Comparison of ENCODE assay signal across 8 mouse cellular contexts in genomic region chr10:75561071-75561654, GRCm38 (mm10). TPM values are rescaled to one million over a fixed set of nuclear protein-coding genes. Genes with fewer than 3 reads are reported as not detected.
DNase-seq lines count a peak whose midpoint lies in the region; ATAC-seq and TF ChIP-seq lines count a peak whose summit lies in the region.

Ggt1 (plus strand) TSS chr10:75561604.

- intact Hi-C loops in heart, postnatal 14 days (cut with DNase I): no loop called here

- no peak within 1 kb of the TSS for H3K27ac ChIP-seq in heart, embryonic 12.5 days (ENCODE audit: poor library complexity, severe bottlenecking)
- no peak within 1 kb of the TSS for H3K27ac ChIP-seq in ES-E14 (ENCODE audit: insufficient read depth, low read depth, low read length, poor library complexity, severe bottlenecking)
- H3K27ac ChIP-seq in forebrain, embryonic 16.5 days (ENCODE audit: low read length): peak within 1 kb of the TSS; percentile 79
- H3K27ac ChIP-seq in liver, embryonic 16.5 days (ENCODE audit: low read length): no peak within 1 kb of the TSS

- peaks cover 30% of the 10 kb centered on the region for H3K4me1 ChIP-seq in heart, embryonic 12.5 days (replicated peaks)
- peaks cover 14 to 31% of the 10 kb centered on the region in 2 experiments; a peak in 3 of 4 replicates for H3K4me1 ChIP-seq in ES-E14 (ENCODE audit: control insufficient read depth in 2 of 2, insufficient read depth in 2 of 2, low read length in 2 of 2, poor library complexity in 1 of 2)
- H3K4me1 ChIP-seq in forebrain, embryonic 16.5 days (replicated peaks; ENCODE audit: control insufficient read depth, insufficient read depth, low read length): peaks cover 37% of the 10 kb centered on the region
- H3K4me1 ChIP-seq in liver, embryonic 16.5 days (ENCODE audit: control insufficient read depth, low read depth, low read length): peaks cover 13% of the 10 kb centered on the region

- no peak for DNase-seq in heart, postnatal 14 days
- DNase-seq in ES-E14 (ENCODE audit: low read depth, low spot score): no peak
- no peak for DNase-seq in urinary bladder, postnatal 25 days (ENCODE audit: low spot score)
- DNase-seq in left cerebral cortex, adult 18-20 months (ENCODE audit: low spot score in 2 of 2): no peak
- no peak for DNase-seq in adrenal gland, adult (ENCODE audit: inconsistent age in 2 of 2, low spot score in 1 of 2)

- no peak within 1 kb of the TSS for H3K9ac ChIP-seq in heart, embryonic 12.5 days
- no peak within 1 kb of the TSS for H3K9ac ChIP-seq in ES-E14 (ENCODE audit: insufficient read depth, low read depth, low read length, poor library complexity, severe bottlenecking)
- H3K9ac ChIP-seq in forebrain, embryonic 16.5 days (replicated peaks; ENCODE audit: low read depth, low read length): peak within 1 kb of the TSS; percentile 83
- no peak within 1 kb of the TSS for H3K9ac ChIP-seq in liver, embryonic 16.5 days (ENCODE audit: low read depth, low read length)

- H3K36me3 ChIP-seq in heart, embryonic 12.5 days: no peaks in the 10 kb centered on the region
- no peaks in the 10 kb centered on the region for H3K36me3 ChIP-seq in ES-E14 (ENCODE audit: control insufficient read depth, insufficient read depth, low read length, poor library complexity, severe bottlenecking)
- H3K36me3 ChIP-seq in forebrain, embryonic 16.5 days (ENCODE audit: control insufficient read depth, insufficient read depth): no peaks in the 10 kb centered on the region
- no peaks in the 10 kb centered on the region for H3K36me3 ChIP-seq in liver, embryonic 16.5 days (ENCODE audit: control insufficient read depth, insufficient read depth)

- in situ Hi-C loops in ES-E14 (cut with MboI; ENCODE audit: low sequenced_read_pairs in 2 of 2, unreplicated experiment in 2 of 2): no loop called here

- WGBS in heart, embryonic 12.5 days: 45% methylated on average over 10 of the region's 10 CpGs
- WGBS in forebrain, embryonic 16.5 days: 52% methylated on average over 10 of the region's 10 CpGs
- WGBS in liver, embryonic 16.5 days (ENCODE audit: insufficient replicate concordance): 36% methylated on average over 10 of the region's 10 CpGs

- H3K4me3 ChIP-seq in heart, embryonic 12.5 days: peak within 1 kb of the TSS; percentile 64; the same call in 1 of the 2 replicates
- peak within 1 kb of the TSS in 1 of 2 experiments; percentile 63; a peak in 2 of 4 replicates for H3K4me3 ChIP-seq in ES-E14 (ENCODE audit: insufficient read depth in 1 of 2, low read depth in 1 of 2, low read length in 2 of 2, poor library complexity in 1 of 2, severe bottlenecking in 1 of 2)
- H3K4me3 ChIP-seq in forebrain, embryonic 16.5 days (replicated peaks; ENCODE audit: low read length): peak within 1 kb of the TSS; percentile 52
- H3K4me3 ChIP-seq in liver, embryonic 16.5 days (ENCODE audit: low read depth, low read length): no peak within 1 kb of the TSS

- peak within 1 kb of the TSS; percentile 98 for H3K4me2 ChIP-seq in heart, embryonic 12.5 days
- H3K4me2 ChIP-seq in forebrain, embryonic 16.5 days (ENCODE audit: low read length): peak within 1 kb of the TSS; percentile 89
- H3K4me2 ChIP-seq in liver, embryonic 16.5 days (ENCODE audit: low read depth, low read length): no peak within 1 kb of the TSS

- peaks cover 77% of the 10 kb centered on the region for H3K27me3 ChIP-seq in heart, embryonic 12.5 days (replicated peaks)
- H3K27me3 ChIP-seq in forebrain, embryonic 16.5 days (replicated peaks; ENCODE audit: control insufficient read depth, insufficient read depth, low read length): no peaks in the 10 kb centered on the region
- H3K27me3 ChIP-seq in liver, embryonic 16.5 days (ENCODE audit: control insufficient read depth, insufficient read depth, low read depth, low read length): peaks cover 40% of the 10 kb centered on the region

- ATAC-seq in heart, embryonic 12.5 days (ENCODE audit: insufficient number of reproducible peaks, low FRiP score): no peak
- ATAC-seq in forebrain, embryonic 16.5 days: no peak
- no peak for ATAC-seq in liver, embryonic 16.5 days (ENCODE audit: low read depth)

- no peaks in the 10 kb centered on the region for H3K9me3 ChIP-seq in heart, embryonic 12.5 days (replicated peaks)
- H3K9me3 ChIP-seq in ES-E14 (ENCODE audit: control insufficient read depth, insufficient read depth, low read depth, low read length): no peaks in the 10 kb centered on the region
- no peaks in the 10 kb centered on the region for H3K9me3 ChIP-seq in forebrain, embryonic 16.5 days (ENCODE audit: control insufficient read depth, low read length)
- no peaks in the 10 kb centered on the region for H3K9me3 ChIP-seq in liver, embryonic 16.5 days (replicated peaks; ENCODE audit: control insufficient read depth, low read length)

TF ChIP-seq in ES-E14, 5 proteins besides CTCF, POLR2A, EP300 and RAD21:
- TF ChIP-seq MAFK (IDR thresholded peaks at IDR 0.05; ENCODE audit: insufficient read depth, low read depth, low read length) (no peak), ZC3H11A (IDR thresholded peaks at IDR 0.05; ENCODE audit: borderline replicate concordance, low read depth, low read length) (no peak), ZNF384 (IDR thresholded peaks at IDR 0.05; ENCODE audit: low read depth, low read length) (no peak), CHD2 (IDR thresholded peaks at IDR 0.05; ENCODE audit: low read depth, low read length) (no peak), HCFC1 (IDR thresholded peaks at IDR 0.05; ENCODE audit: borderline replicate concordance, insufficient read depth, low read length) (no peak)

RNA-seq across cellular contexts. Expression of gene Ggt1, which starts in this region (rescaled TPM):
- 0.34 and 0.49 TPM in 2 replicates for polyA plus RNA-seq in heart, embryonic 12.5 days (2016; fragmentation: Nextera tagmentation; extraction: Ambion mirVana)
- total RNA-seq in heart, postnatal 14 days (2021): not detected
- 23.6 and 34.4 TPM in 2 replicates for total RNA-seq in ES-E14 (2012; rRNA removed)
- polyA plus RNA-seq in forebrain, embryonic 16.5 days (2015; fragmentation: Nextera tagmentation; extraction: Ambion mirVana): 0.53 and 1.0 TPM in 2 replicates
- polyA plus RNA-seq in liver, embryonic 16.5 days (2015; fragmentation: Nextera tagmentation; extraction: Ambion mirVana): 27.7 and 40.9 TPM in 2 replicates
- 1 to 10 TPM; 3.6 to 4.1 TPM for total RNA-seq in left cerebral cortex, adult 18-20 months (2021)

Comparison
In these comparisons a context has a peak if more than half of its experiments do, and no peak if none do; other contexts are left out.
1. RNA of gene Ggt1 (polyA plus RNA-seq): 27.7 to 40.9 TPM in liver, embryonic 16.5 days; 0.53 to 1.0 TPM in forebrain, embryonic 16.5 days and 0.34 to 0.49 TPM in heart, embryonic 12.5 days; every median in the first group is over 10 times any median in the second.